Mouse (Mus musculus) spleen, postnatal 36 days (tissue): ENCODE measurements around the gene Styx.
"Not testable (repeated sequence)": the region's sequence is repeated elsewhere in the genome, so short reads cannot be mapped to it uniquely, and the experiment has no call there.

Experiments used
- DNase-seq, 2 experiments: peaks; one replicate each; pipeline ENCODE4 v3.0.0; 2022; ENCODE audit warnings: low spot score in 2 of 2, mixed read lengths in 1 of 2

Styx gene

DNA sequence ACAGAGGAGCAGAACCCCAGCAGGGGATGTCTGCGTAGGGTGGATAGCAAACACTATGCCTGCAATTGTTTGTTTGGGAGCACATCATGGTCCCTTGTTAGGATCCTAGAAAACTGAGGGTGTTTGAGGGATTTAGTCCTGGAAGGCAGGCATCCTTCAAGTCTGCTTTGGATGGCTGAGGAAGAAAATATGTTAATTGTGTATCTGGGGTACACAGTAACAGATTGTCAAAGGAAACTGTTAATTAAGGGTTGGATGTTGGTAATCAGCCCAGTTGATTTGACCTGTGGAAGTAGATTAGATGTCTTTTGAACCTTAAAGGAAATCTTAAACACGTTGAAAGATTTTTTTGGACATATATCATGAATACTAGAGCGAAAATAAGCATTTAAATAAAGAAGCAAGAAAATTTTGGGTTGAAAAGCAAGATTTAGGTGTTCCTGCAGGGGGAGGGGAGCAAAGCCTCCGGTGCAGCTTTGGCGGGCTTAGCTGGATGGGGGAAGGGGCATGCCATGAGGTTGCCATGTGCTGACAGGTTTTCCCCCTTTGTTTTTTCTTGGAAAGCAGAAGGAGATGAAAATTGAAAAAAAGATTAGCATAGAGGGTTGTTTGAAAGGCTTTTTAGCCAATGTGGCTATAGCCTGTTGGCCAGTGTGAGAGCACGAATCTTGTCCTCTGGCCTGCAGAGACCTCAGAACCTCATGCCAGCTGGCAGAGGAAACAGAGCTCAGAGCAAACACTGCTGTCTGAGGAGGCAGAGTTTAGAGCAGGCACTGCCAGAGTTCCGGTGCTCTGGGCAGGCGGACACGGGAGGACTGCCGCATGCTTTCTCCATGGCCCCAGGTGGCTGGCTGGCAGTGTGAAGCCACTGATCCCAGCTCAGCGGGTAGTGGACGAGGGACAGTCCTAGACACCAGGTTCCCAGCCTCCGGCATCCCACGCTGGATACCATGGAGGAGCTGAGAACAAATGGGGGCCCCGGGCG, 13.6 kb downstream of the Styx start:
- DNase-seq, result no peak

DNA sequence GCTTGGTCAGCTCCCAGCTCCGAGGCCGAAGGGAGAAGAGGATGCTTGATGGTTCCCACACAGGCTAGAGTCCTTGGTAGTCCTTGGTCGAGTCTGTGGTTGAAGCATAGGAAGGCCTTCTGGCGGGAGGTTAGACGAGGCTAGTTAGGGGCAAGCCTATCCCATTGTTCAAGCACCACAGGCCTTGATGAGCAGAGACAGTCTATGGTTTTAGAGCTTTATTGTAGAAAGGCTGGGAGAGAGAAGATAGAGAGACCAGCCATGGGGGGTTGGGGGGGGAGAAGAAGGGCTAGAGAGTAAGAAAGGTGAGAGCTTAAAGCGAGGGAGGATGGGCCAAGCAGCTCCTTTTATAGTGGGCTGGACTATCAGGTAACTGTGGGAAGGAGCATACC, 14.3 kb downstream of the Styx start:
- no peak for DNase-seq

DNA sequence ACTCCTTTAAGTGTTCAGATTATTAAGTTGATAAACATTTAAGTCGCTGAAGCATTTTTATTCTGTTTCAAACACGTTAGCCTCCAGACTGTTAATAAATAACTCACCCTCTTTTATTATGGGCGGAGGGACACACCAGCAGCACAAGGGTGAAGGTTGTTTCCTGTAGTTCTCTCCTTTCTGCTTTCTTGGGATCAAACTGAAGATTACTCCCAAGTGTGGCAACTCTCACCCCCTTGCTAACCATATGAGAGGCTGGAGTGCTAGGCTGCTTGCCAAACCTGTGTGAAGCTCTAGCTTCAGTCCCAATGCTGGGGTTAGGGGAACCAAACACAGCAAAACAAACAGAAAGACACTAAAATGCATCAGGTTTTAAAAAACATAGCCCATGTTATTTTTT, 27.9 kb downstream of the Styx start:
- DNase-seq, result no peak

DNA sequence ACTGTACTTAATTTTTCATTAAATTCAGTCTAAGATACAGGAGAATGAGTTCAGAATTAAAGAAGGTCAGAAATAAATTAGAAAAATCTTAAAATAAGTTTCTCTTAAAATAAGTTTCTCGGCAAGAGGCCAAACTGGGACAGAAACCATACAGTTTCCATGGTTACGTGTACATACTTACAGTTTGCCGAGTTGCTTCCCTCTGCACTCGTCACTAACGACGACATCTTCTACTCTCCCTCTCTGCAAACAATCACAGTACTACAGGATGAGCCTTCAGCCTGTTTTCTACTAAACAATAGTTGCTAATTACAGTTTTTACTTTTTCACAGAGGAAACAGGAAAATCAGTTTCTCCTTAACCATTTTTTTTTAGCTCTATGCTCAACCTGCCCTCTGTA, 29.9 kb downstream of the Styx start:
- DNase-seq, result no peak

DNA sequence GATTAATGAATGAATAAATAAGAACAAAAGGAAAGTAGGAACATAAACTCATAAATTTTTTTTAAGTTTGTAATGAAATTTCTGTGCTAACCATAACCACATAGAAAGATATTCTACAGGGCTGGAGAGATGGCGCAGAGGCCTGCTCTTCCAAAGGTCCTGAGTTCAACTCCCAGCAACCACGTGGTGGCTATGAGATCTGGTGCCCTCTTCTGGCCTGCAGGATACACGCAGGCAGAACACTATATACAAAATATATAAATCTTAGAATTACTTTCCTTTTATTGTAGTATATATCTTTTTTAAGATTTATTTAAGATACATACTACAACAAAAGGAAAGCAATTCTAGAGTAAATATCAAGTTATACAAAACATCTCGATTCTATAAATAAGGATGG, 32.0 kb downstream of the Styx start:
- no peak for DNase-seq

DNA sequence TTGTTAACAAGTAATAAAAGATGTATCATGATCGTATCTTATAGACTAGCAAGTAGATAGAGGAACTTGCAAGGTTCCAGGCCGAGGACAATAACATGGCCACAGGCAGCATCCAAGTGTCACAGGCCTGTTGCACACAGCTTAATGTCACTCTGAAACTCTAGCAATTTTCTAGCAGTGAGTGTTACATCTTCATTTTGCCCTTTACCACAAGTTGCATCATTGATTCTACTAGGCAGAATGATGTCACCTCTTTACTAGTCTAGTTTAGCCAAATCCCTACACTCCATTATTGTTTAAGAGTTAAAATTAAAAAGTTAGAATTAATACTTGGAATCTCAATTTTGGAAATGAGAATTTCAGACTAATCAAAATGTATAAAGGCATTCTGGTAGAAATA, 34.7 kb downstream of the Styx start:
- DNase-seq, result no peak

DNA sequence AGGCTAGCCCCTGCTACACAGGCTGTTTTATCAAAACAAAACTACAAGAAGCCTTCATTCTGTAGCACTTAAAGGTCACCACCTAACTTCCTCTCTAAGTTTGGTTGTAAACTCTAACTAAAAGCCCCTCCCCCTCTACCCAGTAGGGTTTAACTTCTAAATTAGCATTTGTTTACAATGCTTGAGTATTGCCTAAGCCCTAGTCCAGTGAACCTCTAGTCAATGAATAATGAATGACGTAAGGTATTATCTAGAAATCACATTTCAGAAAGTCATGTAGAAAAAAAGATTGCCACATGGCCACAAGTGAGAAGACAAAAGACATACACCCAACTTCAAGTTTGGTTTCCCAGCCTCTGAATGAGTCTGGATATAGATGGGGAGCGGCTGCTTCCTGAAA, 36.6 kb downstream of the Styx start:
- DNase-seq, result no peak

DNA sequence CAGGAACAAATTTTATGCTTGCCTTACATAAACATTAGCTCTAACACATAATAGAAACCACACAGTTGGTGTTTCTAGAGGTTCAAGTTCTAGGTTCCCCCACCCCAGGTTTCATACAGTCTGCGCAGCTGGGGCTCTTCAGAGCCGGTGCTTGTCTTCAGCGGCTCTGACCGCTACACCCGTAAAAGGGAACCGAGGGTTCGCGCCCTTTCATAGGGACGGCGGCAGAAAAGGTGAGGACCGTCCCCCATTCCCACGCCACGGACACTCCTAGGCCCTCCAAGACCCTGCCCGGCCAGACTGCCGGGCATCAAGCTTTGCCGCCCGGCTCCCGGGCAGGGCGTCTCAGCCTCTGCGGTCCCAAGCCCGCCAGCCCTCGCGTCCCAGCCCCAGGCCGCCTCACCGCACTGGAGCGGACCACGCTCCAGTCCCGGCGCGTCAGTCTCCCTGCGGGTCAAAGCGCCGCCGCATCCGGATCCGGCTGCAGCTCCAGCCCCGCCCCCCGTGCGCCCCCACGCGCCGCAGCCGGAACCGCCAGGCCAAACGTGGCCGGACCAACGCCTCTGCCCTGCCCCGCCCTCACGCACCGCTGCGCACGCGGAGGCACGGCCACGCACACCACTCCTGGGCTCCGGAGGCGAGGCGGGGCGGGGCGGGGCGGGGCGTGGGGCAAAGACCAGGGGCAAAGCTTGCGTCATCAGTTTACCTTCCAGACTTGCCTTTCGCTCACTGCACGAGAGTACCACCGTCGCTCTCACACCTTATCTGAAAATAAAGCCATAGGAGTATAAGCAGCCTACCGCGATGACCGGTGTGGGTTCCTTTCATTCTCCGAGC, 37.7 kb downstream of the Styx start:
- DNase-seq, result peak; percentile 84 to 87

DNA sequence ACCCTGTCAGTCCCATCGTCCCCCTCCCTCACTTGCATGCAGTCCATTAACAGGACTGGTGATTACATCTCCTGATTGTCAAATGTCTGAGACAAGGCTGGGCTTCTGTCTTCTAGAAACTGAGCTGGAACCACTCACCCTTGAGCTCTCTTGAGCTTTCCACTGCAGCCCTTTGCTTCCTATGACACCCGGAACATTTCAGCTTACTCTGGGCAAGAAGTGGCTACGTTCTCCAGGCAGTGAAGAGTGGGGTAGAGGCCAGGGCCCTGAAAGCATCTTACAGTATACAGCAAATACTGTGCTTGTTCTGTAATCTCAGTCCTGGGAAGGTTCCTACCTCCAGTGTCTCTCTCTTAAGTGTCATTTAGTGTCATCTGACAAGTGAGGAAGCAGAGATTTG, 38.3 kb downstream of the Styx start:
- DNase-seq, result peak in 1 of 2 experiments; percentile 4

DNA sequence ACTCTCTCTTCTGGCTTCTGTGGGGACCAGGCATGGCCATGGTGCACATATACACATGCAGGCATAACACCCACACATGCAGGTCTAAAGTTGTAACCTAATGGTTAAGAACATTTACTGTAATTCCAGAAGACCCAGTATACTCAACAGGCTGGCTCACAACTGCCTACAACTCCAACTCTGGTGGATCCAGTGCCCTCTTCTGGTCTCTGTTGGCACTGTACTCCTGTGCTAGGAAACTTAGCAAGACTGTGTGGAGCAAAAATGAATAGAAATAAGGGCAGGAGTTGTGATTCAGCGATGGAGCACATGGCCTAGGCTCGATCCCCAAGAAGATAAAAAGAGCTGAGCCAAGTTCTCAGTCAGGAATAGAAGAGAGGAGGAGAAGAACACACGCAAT, 48.9 kb downstream of the Styx start:
- DNase-seq, result no peak

DNA sequence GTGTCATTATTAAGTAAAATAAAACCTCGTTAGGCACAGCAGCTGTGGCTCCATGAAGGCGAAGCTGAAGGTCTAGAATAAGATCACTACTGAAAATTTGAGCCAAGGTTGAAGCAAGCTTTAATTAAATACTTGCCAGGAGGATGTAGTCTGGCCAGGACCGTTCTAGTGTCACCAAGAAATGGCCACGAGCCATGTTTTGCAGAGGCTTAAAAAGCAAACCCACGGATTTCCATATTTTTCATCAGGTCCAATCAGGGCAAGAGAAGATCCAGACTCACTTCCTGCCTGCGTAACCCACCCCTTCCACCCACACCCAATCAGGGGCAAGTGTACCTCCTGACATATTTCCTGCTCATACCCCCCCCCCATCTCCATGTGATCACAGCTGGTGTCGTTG, 52.8 kb downstream of the Styx start:
- no peak for DNase-seq

DNA sequence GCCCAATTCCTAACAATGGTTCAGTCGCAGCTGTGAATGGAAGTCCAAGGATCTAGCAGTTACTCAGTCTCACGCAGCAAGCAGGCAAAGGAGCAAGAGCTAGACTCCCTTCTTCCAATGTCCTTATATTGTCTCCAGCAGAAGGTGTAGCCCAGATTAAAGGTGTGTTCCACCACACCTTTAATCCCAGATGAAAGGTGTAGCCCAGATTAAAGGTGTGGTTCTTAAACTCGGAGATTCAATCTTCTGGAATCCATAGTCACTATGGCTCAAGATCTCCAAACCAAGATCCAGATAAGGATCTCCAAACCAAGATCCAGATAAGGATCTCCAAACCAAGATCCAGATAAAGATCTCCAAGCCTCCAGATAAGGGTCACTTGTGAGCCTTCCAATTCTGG, 53.9 kb downstream of the Styx start, which contains the start of gene Gnpnat1:
Gene Gnpnat1, minus strand, starts transcription at position 101 of the 400 bp plus-strand sequence.
- not testable (repeated sequence) for DNase-seq

DNA sequence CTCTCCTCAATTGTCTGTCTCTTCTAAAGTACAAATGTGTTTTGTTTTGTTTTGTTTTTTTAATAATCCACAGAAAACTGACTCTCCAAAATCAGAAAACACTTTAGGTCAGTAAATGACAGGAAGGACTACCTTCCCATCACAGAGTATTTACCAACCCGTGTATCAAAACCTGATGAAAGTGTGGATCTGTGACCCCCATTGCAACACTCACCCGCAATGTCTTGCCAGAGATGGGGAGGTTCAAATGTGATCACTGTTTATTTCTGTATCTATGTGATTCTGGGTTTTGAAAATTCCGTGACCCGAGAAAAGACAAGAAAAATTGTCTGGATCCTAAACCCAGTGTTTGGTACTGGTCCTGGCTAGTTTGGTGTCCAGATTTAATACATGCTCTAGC, 65.4 kb downstream of the Styx start:
- no peak for DNase-seq

DNA sequence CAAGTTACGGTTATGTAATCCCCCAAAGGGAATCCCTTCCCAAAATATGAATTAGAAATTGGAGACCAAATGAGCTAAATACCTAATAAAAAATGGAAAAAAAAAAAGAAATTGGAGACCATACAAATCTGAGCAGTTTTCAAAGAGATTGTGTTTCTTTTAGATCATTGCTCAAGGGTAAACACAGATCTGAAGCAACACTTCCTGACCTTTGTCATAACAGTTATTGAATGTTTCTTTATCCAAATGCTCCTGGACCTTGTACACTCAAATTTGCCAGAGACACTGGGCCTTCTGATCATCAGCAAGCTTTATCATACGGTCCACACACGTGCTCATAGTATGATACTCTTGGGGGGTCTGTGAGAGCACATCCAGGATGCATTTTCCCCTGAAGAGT, 67.7 kb downstream of the Styx start:
- no peak for DNase-seq

DNA sequence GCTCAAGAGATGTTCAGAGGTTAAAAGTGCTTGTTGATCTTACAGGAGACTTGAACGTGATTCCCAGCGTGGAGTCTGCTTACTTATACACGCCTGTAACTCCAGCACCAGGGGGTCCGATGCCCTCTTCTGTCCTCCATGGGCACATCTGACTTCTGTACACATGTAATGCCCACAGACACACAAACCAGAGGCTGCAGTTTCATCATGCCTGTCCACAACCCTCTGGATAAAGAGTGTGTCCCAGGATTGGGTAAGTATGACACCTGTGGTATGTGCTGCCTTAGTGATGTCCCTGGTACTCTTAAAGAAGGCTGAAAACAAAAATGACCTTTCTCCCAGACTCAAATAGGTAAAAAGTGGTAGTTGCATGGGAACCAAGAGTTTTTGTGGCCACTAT, 68.4 kb downstream of the Styx start:
- DNase-seq, result no peak

DNA sequence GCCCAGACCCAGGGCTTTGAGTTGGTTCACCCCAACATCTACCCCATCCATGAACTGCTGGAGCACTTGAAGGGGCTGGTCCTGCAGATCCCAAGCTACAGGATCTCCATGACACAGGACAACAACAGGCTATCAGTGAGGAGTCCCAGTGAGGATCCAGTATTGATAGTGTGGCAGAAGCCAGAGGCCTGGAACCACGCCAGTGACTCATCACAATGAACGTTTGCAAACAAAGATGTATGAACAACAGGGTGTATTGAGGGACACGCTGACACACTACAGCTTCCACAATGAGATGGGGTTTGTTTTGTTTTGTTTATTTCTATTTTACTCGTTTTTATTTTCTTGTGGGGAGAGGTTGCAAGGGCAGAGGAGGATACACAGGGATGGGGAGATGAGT, 71.5 kb downstream of the Styx start:
- no peak for DNase-seq

DNA sequence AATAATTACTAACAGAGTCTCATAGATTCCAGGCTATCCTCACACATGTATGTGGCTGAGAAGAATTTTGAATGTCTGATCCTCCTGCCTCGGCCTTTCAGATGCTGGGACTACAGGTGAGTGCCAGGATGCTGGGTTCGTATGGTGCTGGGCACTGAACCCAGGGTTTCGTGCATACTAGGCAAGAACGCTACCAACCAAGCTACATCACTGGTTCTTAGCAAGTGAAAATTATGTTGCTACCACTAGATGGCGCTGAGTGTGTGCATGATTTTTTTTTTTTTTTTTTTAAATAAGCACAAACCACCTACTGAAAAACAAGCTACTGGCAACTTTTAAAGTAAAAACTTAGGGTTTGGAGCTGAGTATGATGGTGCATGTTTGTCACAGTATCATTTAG, 72.3 kb downstream of the Styx start:
- DNase-seq, result peak in 1 of 2 experiments; percentile 9

DNA sequence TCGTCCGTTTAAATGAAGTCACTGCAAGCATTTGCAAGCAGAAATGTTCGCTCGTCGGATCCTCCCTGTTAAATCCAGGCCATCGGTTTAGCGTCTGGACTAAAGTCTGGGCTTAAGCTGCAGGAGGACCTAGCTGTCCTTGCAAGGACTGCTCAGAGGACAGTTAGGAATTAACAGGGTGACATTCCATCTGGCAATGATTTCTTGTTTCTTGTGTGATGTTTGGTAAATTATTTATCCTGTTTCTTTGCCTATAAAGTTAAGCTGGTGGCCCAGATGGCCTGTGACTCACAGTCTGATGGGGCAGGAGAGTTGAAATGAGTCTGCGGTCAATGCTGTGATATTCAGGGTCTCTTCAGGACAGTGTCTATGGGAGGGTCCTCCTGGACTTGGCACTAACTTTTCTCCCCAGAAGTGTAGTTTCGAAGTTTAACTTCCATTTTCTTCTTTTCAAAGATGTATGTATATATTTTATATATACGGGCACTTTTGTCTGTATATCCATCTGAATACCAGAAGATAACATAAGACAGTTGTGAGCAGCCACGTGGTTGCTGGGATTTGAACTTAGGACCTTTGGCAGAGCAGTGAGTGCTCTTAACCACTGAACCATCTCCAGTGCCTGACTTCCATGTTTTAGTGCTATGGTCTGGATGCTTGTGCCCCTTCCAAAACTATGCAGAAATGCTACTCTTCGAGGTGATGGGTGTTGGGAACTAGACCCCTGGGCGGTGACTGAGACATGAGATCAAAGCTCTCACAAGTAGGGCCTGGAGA, 79.4 kb downstream of the Styx start:
- no peak for DNase-seq

DNA sequence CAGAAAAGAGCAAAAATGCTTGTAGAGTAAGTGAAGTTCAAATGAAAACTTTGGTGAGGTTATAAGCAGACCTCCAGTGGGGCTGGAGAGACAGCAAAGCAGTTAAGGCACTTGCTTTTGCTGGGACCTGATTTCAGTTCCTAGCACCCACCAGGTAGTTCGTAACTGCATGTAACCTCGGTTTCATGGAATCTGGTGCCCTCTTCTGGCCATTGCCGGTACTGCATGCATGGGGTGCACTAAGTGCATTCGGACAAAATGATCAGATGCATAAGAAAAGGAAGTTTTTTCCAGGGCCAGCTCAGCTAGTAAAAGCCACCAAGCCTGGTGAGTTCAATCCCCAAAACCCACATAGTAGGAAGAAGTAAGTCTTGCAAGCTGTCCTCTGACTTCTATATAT, 81.1 kb downstream of the Styx start:
- no peak for DNase-seq

DNA sequence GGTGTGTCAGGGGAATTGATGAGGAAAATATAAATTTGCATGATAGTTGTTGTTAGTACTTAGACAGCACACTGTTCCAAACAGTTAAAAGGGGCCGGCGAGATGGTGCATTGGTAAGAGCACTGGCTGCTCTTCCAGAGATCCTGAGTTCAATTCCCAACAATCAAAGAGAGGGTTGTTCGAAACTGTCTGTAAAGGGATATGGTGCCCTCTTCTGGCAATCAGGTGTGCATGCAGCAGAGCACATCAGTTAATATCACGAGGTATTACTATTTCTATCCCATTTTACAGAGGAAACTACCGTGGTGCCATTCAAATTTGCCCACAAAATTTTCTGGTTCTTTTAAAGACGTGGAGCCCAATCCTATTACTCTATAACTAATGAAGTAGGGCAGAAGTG, 83.3 kb downstream of the Styx start:
- DNase-seq, result no peak

DNA sequence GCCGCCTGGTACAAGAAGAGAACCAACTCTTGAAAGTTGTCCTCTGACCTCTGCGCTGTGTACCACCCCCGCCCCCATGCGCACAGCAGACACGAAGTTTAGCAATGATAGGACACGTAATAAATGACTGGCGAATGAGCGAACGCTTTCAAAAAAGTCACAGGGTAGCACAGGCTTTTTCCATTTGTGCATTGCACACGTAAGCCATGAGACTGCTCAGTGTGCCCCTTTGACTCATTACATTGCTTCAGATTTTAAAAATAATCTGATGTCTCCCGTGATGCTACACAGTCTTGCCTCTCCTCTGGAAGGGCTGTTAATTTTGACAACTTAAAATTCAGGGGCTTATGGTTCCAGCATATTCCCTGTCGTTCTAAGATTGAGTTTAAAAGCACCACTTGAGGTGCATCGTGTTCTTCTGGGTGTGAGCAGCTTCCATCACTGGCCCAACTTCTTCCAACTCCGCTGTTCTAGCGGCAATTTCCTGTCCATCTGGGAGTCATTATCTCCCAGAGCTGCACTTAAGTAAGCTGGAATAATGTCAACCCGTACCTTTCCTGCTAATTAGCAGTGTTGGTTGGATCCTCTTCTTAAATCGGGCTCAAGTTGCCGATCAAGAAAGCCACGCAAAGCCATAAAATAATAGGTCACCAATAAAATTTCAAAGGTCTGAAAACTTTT, 87.5 kb downstream of the Styx start:
- no peak for DNase-seq

DNA sequence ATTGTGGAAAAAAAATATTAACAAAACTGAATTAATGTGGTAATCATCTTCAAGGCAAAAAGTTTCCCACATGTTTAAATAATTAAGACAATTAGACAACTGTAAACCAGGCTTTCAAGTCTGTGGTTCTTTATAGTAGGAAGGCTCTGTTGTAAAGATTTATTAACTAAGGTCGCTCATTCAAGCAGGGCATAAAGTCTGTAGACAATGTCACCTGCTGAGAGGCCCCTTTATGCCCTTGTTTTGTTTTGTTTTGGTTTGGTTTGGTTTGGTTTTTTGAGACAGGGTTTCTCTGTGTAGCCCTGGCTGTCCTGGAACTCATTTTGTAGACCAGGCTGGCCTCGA, 88.0 kb downstream of the Styx start:
- DNase-seq, result no peak
